Mouse (Mus musculus) right cerebral cortex, postnatal 4 days (tissue): ENCODE measurements around the gene H2al1e.
A peak's percentile ranks its signal among the peaks of the same experiment; 100 is the strongest.
"Not testable (repeated sequence)": the region's sequence is repeated elsewhere in the genome, so short reads cannot be mapped to it uniquely, and the experiment has no call there.

Source experiments
- DNase-seq: peaks from one replicate; pipeline ENCODE4 v3.0.0-alpha.2; 2022

The H2al1e gene

DNA sequence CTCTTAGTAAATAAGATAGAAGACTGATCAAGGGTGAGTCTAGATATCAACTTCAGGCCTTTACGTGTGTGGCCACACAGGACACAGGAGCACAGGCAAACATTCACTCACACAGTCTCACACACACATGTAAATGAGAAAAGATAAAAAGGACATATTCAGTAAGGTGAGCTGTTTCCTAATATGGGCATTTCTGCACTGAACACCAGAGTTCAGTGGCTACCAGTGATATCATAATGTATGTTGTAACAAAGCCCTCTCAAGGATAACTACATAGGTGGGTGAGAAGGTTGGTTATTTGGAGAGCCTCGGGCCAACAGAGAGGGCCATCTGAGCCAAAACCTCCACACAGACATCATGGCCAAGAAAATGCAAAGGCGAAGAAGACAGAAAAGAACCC lies at the start of gene H2al1e:
Gene H2al1e, plus strand, starts transcription at position 301 of the 400 bp plus-strand sequence.
- DNase-seq = not testable (repeated sequence)

DNA sequence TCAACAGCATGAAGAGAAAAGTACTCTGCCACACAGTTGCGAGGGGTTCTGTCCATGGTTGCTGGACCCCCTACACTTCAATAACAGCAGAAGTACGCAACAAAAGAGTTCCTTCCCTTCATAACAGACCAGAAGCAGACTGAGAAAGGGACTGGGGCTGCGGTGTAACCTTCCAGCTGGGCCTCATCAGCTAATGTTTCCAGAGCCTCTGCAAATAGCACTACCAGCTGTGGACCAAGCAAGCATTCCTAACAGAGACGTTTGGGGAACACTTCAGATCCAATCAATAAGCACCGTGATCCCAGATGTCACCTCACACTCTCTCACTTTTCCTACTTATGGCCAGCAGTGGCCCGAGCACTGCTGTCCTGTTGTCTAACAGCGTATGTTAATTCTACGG lies 46.8 kb upstream of the H2al1e start:
- DNase-seq = no peak

DNA sequence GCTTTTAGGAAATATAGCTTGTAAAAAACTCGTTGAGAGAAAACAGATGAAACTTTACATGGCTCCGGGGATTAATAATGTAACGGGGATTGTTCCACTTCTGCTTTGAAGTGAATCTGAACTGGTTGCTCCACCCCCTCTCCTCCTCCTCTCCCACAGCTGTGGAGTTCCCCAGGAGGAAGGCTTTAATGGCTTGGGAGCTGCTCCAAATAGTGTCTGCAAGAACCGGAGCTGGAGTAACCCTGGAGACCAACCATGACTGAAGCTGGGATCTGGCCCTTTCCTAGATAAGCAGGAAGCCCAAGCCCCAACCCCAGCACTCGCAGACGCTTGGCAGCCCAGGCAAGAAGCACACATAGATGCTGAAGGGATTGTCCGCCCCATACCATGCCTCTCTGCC lies 43.9 kb upstream of the H2al1e start:
- DNase-seq = no peak

DNA sequence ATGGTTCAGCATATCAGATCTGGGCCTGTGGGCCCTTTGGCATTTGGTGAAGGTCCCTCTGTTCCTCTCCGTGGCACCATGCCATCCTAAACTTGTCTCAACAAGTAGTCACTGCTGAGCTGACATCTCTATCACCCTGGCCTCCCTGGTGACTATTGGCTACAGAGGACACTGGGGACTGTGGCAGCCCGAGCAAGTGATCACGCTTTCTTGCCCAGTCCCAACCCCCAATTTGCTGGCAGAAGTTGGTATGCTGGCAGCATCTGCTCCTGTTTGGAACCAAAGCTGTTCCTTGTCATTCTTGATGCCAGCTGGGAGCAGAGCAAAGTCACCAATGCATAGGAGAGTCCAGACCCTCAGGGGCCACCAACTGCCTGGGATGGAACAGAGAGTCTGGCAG lies 42.7 kb upstream of the H2al1e start:
- peak; percentile 3 for DNase-seq

DNA sequence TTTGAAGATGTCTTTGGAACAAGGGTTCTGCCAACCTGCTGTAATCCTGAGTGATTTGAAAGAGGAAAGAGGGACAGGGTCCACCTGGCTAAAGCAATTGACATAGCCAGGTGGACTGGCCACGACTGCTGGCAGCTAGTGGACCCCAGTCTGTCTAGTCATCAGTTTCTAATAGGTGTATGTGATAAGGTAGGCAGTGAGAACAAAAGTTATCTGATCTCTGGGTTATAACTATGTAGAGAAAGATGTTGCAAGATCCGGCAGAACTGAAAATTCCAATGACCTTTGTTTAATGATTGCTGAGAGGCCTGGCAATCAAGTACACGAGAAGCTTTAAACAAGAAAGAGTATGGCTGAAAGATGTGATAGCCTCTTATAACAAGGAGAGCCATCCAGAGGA lies 38.5 kb upstream of the H2al1e start:
- DNase-seq = no peak

DNA sequence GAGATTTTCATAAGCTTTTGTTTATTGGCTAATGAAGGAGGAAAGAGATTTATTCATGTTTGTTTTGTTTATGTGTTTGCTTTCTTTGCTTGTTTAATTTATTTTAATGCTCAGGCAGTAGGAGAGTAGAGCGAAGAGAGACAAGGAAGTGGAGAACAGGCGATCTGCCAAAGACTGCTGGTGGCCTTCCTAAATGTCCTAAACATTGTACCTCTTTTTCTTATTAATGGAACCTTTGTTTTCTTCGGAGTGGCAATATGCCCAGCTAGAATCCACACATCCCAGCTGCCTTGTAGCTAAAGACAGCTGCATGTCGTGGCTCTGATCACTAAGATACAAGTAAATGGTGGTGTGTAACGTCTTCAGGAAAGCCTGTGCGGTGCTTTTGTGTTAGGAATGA lies 34.7 kb upstream of the H2al1e start:
- no peak for DNase-seq

DNA sequence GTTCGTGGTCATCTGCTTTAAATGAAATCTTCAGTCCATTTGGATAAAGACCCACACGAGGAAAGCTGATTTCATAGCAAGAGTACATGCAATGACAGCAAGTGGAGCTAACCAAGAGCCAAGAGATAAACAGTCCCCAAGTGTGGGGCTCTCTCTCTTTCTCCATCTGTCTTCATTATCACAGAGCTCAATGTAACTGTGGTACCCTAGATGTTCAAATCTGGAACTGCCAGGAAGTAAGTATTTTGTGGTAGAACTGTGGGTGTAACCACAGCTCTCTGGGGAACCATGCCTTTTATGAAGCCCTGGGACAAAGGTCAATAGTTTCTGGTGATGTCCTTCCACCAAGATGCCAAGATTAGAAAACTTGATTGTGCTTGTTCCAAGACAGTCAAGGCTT lies 31.0 kb upstream of the H2al1e start:
- DNase-seq = no peak

DNA sequence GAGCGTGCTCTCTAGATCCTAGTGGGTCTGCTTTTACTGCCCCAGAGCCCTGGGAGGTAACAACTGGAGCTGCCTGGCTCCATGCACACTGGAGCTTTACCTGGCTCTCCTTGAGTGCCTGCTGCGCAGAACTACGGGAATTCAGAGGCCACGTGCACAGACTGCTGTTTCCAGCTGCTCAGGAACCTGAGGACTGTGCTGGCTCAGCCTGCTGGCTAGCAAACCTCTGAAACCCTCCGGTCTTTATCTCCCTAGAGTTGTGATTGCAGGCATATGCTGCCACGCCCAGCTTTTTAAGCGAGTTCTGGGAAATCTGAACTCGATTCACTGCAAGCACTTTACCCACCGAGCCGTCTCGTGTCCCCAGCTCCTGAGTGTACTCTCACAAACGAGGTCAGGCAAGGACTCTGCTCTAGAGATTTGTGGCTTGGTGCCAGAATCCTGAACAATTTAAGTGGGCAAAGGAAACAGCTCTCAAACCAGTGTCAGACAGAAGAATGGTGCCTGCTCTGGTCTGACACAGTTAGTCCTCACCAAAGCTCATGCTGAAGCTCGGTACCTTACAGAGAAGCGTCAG lies 23.3 kb upstream of the H2al1e start:
- DNase-seq = no peak

DNA sequence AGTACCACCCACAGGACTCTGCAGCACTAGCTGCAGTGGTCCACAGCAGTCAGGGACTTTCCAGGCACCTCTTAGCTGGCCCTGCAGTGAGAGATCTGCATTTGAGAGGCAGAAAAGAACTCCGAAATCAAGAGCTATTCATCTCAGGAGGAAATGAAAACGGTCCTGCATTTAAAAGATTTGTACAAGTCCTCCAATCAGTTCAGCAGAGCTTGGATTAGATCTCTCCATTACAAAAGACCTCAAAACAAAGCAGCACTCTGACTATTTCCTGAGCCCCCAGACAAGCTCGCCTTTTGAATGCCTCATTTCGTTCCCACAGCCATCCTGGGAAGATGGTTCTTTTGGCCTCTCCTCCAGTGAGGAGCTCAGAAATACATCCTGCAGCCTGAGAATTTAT lies 22.5 kb upstream of the H2al1e start:
- DNase-seq = no peak

DNA sequence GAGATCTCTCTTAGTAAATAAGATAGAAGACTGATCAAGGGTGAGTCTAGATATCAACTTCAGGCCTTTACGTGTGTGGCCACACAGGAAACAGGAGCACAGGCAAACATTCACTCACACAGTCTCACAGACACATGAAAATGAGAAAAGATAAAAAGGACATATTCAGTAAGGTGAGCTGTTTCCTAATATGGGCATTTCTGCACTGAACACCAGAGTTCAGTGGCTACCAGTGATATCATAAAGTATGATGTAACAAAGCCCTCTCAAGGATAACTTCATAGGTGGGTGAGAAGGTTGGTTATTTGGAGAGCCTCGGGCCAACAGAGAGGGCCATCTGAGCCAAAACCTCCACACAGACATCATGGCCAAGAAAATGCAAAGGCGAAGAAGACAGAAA lies 12.8 kb upstream of the H2al1e start, which contains the start of gene H2al1a:
Gene H2al1a, plus strand, starts transcription at position 301 of the 400 bp plus-strand sequence.
- DNase-seq = not testable (repeated sequence)

DNA sequence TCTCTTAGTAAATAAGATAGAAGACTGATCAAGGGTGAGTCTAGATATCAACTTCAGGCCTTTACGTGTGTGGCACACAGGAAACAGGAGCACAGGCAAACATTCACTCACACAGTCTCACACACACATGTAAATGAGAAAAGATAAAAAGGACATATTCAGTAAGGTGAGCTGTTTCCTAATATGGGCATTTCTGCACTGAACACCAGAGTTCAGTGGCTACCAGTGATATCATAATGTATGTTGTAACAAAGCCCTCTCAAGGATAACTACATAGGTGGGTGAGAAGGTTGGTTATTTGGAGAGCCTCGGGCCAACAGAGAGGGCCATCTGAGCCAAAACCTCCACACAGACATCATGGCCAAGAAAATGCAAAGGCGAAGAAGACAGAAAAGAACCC lies 9.6 kb upstream of the H2al1e start, which contains the start of gene H2al1b:
Gene H2al1b, plus strand, starts transcription at position 301 of the 400 bp plus-strand sequence.
- not testable (repeated sequence) for DNase-seq

DNA sequence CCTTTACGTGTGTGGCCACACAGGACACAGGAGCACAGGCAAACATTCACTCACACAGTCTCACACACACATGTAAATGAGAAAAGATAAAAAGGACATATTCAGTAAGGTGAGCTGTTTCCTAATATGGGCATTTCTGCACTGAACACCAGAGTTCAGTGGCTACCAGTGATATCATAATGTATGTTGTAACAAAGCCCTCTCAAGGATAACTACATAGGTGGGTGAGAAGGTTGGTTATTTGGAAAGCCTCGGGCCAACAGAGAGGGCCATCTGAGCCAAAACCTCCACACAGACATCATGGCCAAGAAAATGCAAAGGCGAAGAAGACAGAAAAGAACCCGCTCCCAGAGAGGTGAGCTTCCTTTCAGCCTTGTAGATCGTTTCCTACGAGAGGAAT lies 6.4 kb upstream of the H2al1e start, which contains the start of gene H2al1c:
Gene H2al1c, plus strand, starts transcription at position 301 of the 400 bp plus-strand sequence.
- not testable (repeated sequence) for DNase-seq

DNA sequence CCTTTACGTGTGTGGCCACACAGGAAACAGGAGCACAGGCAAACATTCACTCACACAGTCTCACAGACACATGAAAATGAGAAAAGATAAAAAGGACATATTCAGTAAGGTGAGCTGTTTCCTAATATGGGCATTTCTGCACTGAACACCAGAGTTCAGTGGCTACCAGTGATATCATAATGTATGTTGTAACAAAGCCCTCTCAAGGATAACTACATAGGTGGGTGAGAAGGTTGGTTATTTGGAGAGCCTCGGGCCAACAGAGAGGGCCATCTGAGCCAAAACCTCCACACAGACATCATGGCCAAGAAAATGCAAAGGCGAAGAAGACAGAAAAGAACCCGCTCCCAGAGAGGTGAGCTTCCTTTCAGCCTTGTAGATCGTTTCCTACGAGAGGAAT lies 3.2 kb upstream of the H2al1e start, which contains the start of gene H2al1d:
Gene H2al1d, plus strand, starts transcription at position 301 of the 400 bp plus-strand sequence.
- not testable (repeated sequence) for DNase-seq

DNA sequence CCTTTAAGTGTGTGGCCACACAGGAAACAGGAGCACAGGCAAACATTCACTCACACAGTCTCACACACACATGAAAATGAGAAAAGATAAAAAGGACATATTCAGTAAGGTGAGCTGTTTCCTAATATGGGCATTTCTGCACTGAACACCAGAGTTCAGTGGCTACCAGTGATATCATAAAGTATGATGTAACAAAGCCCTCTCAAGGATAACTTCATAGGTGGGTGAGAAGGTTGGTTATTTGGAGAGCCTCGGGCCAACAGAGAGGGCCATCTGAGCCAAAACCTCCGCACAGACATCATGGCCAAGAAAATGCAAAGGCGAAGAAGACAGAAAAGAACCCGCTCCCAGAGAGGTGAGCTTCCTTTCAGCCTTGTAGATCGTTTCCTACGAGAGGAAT lies 3.1 kb downstream of the H2al1e start, which contains the start of gene H2al1f:
Gene H2al1f, plus strand, starts transcription at position 301 of the 400 bp plus-strand sequence.
- DNase-seq = not testable (repeated sequence)

DNA sequence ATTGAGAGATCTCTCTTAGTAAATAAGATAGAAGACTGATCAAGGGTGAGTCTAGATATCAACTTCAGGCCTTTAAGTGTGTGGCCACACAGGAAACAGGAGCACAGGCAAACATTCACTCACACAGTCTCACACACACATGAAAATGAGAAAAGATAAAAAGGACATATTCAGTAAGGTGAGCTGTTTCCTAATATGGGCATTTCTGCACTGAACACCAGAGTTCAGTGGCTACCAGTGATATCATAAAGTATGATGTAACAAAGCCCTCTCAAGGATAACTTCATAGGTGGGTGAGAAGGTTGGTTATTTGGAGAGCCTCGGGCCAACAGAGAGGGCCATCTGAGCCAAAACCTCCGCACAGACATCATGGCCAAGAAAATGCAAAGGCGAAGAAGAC lies 6.2 kb downstream of the H2al1e start, which contains the start of gene H2al1g:
Gene H2al1g, plus strand, starts transcription at position 301 of the 400 bp plus-strand sequence.
- not testable (repeated sequence) for DNase-seq

DNA sequence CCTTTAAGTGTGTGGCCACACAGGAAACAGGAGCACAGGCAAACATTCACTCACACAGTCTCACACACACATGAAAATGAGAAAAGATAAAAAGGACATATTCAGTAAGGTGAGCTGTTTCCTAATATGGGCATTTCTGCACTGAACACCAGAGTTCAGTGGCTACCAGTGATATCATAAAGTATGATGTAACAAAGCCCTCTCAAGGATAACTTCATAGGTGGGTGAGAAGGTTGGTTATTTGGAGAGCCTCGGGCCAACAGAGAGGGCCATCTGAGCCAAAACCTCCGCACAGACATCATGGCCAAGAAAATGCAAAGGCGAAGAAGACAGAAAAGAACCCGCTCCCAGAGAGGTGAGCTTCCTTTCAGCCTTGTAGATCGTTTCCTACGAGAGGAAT lies 9.5 kb downstream of the H2al1e start, which contains the start of gene H2al1h:
Gene H2al1h, plus strand, starts transcription at position 301 of the 400 bp plus-strand sequence.
- DNase-seq = not testable (repeated sequence)

DNA sequence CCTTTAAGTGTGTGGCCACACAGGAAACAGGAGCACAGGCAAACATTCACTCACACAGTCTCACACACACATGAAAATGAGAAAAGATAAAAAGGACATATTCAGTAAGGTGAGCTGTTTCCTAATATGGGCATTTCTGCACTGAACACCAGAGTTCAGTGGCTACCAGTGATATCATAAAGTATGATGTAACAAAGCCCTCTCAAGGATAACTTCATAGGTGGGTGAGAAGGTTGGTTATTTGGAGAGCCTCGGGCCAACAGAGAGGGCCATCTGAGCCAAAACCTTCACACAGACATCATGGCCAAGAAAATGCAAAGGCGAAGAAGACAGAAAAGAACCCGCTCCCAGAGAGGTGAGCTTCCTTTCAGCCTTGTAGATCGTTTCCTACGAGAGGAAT lies 12.6 kb downstream of the H2al1e start, which contains the start of gene H2al1i:
Gene H2al1i, plus strand, starts transcription at position 301 of the 400 bp plus-strand sequence.
- not testable (repeated sequence) for DNase-seq

DNA sequence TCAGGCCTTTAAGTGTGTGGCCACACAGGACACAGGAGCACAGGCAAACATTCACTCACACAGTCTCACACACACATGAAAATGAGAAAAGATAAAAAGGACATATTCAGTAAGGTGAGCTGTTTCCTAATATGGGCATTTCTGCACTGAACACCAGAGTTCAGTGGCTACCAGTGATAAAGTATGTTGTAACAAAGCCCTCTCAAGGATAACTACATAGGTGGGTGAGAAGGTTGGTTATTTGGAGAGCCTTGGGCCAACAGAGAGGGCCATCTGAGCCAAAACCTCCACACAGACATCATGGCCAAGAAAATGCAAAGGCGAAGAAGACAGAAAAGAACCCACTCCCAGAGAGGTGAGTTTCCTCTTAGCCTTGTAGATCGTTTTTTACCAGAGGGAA lies 15.8 kb downstream of the H2al1e start, which contains the start of gene H2al1j:
Gene H2al1j, plus strand, starts transcription at position 301 of the 400 bp plus-strand sequence.
- DNase-seq = not testable (repeated sequence)

DNA sequence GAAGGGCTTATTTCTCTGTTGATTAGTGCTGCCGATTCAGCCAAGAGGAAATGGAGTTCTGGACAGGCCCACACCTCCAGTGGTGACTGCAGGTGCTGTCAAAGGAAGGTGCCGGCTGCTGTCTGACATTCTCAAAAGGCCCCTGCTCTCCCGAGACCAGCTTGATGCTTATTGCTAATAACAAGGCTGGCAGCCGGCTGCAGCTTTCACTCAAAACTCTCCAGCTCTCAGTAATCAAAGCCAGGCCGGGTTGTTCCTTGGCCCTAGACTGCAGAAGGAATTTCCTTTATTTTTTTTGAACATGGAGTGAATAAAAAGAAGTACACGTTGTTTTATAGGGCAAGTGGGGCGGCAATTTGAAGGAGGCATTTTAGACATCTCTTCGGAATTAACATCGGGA lies 34.0 kb downstream of the H2al1e start:
- DNase-seq = no peak

DNA sequence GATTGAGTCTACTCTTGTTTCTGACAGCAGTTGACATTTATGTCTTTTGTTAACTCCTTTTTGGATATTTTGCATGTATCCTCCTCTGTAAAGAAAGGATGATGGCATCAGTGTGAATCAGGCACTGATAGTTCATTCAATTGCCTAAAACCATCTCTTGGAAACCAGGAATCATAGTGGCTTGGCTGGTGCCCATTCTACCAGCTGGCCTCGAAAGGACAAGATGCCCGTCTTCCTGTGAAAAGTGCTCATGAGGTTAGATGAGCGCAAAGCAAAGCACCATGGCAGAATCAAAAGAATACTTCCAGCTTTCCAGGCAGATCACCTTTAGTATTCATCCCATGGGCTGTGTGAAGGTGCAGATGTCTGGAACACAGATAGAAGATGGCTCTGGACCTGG lies 35.0 kb downstream of the H2al1e start:
- DNase-seq = no peak

DNA sequence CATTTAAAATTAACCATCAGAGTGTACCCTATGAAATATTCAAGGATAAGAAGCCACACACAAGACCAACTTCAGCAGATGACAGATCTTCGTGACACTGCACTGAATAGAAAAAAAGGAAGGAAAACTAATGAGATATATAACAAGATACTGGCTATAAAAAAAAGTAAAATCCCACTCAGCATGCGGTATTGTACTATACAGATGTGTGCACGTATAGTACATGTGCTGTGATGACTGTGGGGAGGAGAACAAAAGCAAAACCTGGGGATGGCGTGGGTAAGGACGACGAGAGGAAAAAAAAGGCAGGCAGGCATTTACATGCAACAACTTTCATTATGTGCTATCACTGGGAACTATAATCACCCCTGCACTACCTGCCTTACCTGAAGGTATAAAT lies 49.1 kb downstream of the H2al1e start:
- DNase-seq = no peak

DNA sequence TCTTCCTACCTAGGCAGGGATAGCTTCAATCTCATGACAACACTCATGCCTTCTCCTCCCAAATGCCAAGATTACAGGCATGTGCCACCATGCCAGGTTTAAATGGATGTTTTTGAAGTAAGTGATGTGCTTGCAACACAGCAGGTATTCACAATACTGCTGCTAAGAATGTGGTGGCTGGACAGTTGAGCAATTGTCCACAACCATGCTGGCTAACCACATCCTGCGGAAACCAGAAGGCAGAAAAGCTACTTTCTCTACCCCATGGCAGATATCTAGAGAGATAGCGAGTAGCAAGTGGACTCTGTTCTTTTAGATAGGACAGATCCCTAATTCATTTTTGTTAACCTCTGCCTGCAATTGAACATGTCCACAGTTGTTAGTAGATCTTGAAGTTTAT lies 49.5 kb downstream of the H2al1e start:
- DNase-seq = no peak
